Mouse (Mus musculus): ENCODE measurements around the gene Dynlt1c.
"Not testable (repeated sequence)": the region's sequence is repeated elsewhere in the genome, so short reads cannot be mapped to it uniquely, and the experiment has no call there.

- TF ChIP-seq MAFK (IDR thresholded peaks at IDR 0.05; ENCODE audit: insufficient read depth, low read depth, low read length); CHD2 (IDR thresholded peaks at IDR 0.05; ENCODE audit: low read depth, low read length); ZNF384 (IDR thresholded peaks at IDR 0.05; ENCODE audit: low read depth, low read length); HCFC1 (IDR thresholded peaks at IDR 0.05; ENCODE audit: borderline replicate concordance, insufficient read depth, low read length); ZC3H11A (IDR thresholded peaks at IDR 0.05; ENCODE audit: borderline replicate concordance, low read depth, low read length): not testable (repeated sequence)
Measured at GRCm38 (mm10) chr17:6637434-6637833, 36.0 kb downstream of the Dynlt1c start.
